Mouse (Mus musculus): ENCODE data around the gene Slc35b1.
"Not testable (repeated sequence)": the region's sequence is repeated elsewhere in the genome, so short reads cannot be mapped to it uniquely, and the experiment has no call there.

The Slc35b1 gene

GRCm38 (mm10) chr11:95397843-95398835 lies 13.6 kb downstream of the Slc35b1 start:
- DNase-seq, result peak; percentile 86

GRCm38 (mm10) chr11:95399520-95400020 lies 15.1 kb downstream of the Slc35b1 start:
- DNase-seq, result no peak

DNA sequence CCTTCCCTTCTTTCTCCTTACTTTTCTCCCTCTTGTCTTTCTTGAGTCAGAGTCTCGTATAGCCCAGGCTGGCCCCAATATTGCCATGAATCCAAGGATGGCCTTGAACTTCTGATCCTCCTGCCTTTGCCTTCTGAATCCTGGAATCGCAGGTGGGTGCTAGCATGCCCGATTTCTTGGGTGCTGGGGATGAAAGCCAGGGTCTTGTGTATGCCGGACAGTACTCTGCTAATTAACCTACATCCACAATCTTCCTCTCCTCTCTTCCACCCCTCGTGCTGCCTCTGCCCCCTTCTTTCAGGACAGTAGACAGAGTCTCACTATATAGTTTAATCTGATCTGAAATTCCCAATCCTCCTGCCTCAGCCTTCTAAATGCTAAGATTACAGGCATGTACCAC lies 17.1 kb downstream of the Slc35b1 start:
- DNase-seq, result no peak

DNA sequence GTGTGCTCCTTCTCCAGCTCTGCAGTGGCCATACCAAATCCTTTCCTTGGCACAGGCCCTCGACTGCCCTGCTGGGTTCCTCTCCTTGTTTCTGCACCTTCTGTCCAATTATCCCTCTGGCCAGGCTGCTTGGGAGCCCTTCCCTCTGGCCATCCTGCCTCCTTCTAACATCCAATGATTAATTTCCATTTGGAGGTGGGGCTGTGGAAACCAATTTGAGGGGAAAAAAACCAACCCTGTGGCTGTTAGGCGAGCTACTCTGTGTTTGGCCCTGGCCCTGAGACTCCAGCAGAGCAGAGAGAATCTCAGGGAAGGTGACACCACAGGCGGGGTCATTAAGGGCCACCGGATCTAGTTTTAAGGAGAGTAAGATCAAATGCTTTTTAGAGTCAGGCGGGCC lies 17.7 kb downstream of the Slc35b1 start:
- no peak for DNase-seq

DNA sequence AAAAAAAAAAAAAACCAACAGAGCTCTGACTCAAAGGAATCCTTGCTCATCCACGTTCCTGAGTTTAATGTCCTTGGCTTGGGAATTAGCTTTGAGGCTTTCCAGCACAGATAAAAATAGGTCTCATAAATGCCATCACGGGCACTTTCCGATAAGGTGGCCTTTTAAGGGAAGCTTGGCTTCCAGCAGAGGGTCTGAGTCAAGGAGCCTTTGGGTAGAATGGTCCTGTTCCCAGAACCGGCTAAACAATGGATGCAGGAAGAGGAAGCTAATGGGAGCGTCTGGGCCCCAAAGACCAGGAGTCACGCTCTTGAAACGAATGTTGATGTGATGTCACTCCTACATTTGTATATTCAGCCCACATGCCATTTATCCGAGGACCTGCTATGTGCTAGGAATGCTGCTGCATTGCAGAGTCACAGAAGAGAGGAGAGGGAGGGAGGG lies 18.2 kb downstream of the Slc35b1 start:
- DNase-seq, result peak; percentile 36

DNA sequence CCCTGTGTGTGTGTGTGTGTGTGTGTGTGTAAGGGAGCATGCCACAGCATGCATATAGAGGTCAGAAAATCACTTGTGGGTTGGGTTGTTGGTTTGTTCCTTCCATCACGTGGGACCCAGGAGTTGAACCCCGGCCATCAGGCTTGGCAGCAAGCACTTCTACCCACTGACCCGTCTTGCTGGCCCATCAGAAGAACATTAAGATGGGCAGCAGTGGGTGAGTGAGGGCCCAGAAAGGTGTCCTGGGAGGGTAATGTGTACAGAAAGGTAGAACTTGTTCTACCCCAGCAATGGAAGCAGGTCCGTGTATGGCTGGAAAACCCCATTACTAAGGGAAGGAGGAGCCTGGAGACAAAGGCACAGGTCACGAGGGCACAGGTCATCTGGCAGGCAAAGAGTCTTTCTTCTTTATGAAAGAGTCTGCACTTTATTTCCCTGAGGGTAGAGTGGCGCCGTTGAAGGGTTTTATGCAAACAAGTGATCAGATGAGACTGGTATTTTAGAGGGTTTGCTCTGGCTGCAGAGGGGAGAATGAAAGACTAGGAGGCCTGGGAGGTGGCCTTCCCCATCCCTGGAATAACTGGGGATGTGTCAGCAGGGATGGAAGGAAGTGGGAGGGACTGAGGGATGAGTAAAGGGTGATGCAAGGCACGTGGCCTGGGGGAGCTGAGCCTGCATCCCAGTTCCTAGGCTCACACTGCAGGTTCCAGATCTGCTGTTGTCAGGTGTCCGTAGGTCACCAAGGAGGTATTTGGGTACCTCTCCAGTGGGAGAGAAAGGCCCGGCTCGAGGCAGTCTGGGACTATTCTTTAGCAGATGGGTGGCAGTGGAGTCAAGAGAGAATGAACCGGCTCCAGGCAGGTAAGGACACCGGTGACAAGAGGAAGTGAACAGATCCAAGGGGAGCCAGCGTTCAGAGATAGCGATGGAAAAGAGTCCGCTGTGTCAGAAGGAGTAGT lies 19.2 kb downstream of the Slc35b1 start:
- peak; percentile 32 for DNase-seq

DNA sequence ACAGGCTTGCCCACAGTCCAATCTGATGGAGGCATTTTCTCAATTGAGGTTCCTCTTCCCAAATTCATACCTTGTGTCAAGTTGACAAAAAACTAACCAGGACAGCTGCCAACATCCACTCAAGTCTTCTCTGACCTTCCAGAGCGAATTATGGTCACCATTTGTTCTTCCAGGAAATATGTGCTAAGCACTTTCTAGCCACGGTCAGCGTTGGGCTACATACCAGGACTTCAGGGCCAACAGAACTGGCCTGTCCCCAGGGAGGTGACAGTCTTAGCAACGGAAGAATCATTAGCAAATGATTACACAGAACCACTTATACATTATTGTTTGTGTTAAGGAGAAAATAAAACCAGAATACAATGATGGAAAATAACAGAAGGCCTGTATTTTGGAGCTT lies 21.3 kb downstream of the Slc35b1 start:
- no peak for DNase-seq

DNA sequence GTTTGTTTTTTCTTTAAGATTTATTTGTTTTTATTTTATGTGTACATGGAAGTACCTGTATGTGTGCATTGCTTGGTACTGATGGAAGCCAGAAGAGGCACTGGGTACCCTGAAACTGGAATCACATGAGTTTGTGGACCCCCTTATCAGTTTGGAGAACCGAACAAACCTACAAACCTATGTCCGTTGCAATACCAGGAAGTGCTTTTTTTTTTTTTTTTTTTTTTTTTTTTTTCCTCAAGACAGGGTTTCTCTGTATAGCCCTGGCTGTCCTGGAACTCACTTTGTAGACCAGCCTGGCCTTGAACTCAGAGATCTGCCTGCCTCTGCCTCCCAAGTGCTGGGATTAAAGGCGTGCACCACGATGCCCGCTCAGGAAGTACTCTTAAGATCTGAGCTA lies 21.9 kb downstream of the Slc35b1 start:
- not testable (repeated sequence) for DNase-seq

DNA sequence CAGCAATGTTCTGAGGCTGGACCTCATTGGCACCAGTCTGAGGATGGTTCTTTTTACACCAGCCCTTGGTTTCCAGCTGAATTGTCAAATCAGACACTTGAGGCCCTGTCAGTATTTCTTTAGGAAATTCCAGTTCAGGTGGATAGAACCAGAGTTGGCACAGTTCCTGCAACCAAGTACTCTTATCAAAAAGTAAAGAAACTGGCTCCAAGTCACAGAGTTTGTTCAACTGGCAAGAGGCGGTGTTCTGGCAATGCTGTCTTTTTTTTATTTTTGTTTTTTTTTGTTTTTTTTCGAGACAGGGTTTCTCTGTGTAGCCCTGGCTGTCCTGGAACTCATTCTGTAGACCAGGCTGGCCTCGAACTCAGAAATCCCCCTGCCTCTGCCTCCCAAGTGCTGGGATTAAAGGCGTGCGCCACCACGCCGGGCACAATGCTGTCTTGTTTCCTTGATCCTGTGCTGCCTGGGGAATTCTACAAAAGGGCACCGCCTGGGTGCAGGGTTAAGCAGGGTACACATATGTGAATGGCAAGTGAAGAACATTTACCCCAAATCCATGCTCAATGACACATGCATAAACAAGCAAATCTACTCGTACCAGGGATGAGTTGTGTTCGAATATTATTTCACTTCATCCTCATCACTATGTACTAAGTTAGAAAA lies 25.1 kb downstream of the Slc35b1 start:
- DNase-seq, result peak; percentile 90

GRCm38 (mm10) chr11:95411453-95412013 lies 27.0 kb downstream of the Slc35b1 start:
- DNase-seq, result no peak

DNA sequence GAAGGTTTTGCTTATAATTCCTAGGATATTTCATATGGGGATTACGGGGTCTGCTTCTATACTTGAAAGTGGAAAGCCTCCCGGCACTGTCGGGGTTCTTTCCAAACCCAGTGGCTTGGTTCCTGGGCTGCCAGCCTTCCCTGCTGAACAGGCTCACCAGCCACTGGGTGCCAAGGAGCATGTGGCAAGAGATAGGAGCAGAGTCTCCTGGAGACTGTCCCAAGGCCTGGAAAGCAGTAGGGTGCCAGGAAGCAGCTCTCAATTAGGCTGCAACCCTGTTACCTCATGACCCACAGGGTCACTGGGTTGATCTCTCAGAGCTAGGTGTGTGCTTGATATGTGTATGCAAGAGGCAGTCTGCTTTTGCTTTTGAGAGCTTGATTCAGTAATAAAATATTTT lies 28.1 kb downstream of the Slc35b1 start:
- peak; percentile 37 for DNase-seq

- DNase-seq, result peak; percentile 96
These were observed 29.4 kb downstream of the Slc35b1 start, which contains the start of gene Spop for GRCm38 (mm10) chr11:95413641-95414535. Gene Spop, plus strand, starts transcription at chr11:95414080.

- DNase-seq, result peak; percentile 97
These were observed 30.2 kb downstream of the Slc35b1 start for GRCm38 (mm10) chr11:95414536-95415161.

GRCm38 (mm10) chr11:95415931-95416330 lies 31.4 kb downstream of the Slc35b1 start:
- peak; percentile 46 for DNase-seq

DNA sequence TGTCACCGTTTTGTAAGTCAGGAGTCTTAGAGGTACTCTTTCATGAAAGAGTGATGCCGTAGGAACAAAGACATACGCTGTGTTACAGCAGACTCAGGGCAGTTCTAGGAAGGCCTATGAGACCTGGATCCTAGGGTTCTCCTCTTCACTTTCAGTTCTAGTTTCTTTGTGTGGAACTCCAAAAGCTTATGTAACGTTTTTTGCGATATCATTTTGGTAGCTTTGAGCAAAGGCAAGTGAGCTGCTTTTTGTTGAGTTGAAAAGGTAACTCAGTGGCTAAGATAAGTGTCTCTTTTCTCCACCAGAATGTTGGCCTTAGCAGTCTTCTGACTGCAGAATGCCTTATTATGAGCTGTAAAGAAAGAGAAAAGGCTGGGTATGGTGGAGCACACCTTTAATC lies 32.8 kb downstream of the Slc35b1 start:
- no peak for DNase-seq

DNA sequence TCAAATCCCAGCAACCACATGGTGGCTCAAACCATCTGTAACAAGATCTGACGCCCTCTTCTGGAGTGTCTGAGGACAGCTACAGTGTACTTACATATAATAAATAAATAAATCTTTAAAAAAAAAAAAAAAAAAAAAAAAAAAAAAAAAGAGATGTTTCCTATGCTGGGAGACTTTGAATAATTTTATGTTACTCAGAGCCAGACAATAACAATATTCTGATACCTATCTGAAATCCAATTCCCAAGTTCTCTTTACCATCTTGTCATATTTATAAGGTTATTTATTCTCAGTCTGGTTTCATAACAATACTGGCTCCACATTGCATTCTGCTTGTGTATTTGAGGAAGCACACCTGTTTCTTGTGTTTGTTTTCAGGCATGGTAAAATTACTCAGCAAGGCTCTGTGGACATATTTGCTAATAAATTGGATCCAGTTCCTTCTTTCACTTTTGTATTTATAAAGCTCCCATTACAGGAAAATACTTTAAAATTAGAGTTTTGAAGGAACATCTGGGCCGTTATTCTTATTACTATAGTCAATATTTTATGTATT lies 36.5 kb downstream of the Slc35b1 start:
- peak; percentile 46 for DNase-seq

DNA sequence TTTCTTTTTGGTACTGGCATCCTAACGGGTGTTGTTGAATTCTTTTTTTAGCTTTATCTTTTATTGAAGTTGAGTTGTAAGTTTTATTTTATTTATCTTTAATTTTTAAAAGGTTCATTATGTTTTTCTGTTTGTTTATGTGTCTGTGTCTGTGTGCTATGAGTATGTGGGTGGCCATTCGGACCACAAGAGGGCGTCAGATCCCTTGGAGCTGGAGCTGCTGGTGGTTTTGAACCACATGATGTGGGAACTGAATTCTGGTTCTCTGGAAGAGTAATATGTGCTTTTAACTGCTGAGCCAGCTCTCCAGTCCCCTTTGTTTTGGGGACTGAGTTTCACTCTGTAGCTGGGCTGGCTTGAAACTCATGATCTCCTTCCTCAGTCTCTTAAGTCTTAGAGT lies 39.0 kb downstream of the Slc35b1 start:
- DNase-seq, result no peak

- no peak for DNase-seq
These were observed 46.9 kb downstream of the Slc35b1 start for GRCm38 (mm10) chr11:95431344-95431743.

DNA sequence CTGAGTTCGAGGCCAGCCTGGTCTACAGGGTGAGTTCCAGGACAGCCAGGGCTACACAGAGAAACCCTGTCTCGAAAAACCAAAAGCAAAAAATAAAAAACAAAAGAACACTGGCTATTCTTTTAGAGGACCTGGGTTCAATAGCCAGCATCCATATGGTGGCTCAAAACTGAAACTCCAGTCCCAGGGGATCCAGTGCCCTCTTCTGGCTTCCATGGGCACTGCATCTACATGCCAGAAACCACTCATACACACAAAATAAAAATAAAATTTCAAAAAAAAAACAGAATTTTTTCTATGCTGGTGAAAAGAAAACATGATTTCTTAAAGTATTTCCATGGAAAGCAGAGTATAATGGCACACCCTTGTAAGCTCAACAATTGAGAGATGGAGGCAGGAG lies 47.7 kb downstream of the Slc35b1 start:
- DNase-seq, result peak; percentile 67

Data from lung, postnatal 36 days (tissue).